Mouse (Mus musculus): Measurements from ENCODE around the gene Tlr8.
"Not testable (repeated sequence)": the region's sequence is repeated elsewhere in the genome, so short reads cannot be mapped to it uniquely, and the experiment has no call there.

The Tlr8 gene

DNA sequence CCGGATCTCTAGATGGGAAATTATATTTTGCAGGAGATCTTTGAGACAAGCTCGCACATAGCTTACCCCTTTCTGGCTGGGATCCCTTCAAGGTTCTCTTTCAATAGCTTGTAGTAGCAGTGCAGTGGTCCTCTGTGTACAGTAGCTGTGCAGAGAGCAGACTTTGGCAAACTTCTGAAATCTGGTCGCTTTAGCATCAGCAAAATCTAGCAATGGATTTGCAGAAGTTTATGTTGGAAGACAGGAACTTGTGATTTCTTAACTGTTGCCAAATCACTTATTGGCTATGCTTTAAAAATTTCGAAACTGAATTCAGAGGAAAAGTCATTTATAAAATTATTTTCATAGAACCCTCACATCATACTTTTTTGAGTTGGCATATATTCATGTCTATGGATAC, at the start of gene Tlr8:
Gene Tlr8 (minus strand): TSS at position 244 of the 400 bp plus-strand sequence.
- no peak for DNase-seq

DNA sequence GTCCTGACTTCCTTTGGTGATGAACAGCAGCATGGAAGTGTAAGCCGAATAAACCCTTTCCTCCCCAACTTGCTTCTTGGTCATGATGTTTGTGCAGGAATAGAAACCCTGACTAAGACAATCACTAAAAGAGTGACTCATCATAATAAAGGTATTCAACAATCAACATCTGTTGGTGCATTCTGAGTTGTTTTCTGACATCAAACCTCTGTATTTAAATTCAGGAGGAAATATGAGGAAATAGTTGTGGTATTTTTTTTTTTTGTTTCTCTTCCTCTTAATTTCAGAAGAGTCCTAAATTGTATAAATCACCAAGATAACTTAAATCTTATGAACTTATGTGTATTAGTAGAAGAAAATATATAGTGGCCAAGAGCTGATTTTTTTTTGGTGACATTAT, 37.9 kb upstream of the Tlr8 start:
- not testable (repeated sequence) for DNase-seq

DNA sequence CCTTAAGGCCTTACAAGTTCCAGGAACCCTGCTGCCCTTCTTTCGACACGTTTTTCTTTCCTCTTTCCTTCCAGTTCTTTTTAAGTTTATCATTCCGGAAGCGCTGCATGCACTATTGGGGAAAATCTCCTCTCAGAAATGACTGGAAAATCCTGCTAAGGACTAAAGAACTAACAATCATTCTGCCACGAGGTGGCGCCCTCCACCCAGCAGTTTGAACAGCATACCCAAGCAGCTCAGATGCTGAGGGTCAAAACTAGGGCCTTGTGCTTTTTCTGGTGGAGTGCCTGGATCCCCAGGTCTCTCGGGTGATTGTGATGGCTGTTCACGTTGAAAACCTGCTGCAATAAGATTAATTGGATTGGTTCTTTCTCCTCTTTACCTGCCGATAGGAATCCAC, 12.8 kb upstream of the Tlr8 start:
- DNase-seq = peak; percentile 12 to 14

DNA sequence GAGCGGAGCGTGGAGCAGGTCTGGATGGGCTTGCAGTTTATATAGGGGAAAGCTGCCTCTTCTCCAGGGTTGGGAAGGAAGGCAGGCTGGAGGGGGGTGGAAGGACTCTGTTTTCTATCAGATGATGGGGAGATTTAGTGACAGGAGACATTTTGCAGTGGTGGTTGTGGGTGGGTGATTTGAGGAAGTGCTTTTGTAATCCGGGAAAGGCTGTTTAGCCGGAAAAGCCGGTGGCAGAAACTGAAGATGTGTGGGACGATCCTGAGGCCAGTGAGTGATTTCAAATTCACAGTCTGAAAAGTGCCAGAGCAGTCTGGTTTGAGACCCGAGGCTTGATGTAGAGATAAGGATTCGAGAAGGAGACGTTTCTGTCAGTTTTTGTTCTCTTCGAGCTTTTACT, 12.4 kb upstream of the Tlr8 start:
- no peak for DNase-seq

DNA sequence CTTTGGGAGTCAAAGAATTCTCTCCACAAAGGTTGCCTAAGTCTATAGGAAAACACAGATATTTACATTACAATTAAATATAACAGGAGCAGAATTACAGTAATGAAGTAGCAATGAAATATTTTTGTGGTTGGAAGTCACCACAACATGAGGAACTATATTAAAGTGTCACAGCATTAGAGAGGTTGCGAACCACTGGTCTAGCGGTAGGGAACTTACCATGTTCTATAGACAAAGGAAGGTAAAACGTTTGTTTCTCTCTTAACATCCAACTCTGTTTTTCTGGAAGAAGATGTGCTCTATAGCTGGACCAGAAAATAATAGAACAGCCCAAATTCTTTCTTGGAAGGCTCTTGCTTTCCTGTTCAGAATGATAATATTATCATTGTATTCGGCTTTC, 599 bp downstream of the Tlr8 start:
- no peak for DNase-seq

DNA sequence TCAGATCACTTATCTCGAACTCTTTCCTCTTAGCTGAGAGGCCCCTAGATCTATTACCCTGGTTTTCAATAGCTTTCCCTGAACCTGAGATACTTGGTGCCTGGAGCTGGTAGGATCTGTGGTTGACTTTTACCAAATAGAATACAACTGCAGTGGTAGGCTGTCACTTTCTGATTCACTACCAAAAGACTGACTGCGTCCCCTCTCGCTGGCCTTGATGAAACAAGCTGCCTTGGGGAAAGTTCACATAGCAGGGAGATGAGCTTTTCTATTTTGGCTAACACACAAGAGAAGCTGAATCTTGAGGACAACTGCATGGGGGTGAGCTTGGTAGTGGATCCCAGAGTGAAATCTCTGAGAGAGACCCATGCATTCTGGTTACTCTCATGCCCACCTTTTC, 22.4 kb downstream of the Tlr8 start:
- no peak for DNase-seq

DNA sequence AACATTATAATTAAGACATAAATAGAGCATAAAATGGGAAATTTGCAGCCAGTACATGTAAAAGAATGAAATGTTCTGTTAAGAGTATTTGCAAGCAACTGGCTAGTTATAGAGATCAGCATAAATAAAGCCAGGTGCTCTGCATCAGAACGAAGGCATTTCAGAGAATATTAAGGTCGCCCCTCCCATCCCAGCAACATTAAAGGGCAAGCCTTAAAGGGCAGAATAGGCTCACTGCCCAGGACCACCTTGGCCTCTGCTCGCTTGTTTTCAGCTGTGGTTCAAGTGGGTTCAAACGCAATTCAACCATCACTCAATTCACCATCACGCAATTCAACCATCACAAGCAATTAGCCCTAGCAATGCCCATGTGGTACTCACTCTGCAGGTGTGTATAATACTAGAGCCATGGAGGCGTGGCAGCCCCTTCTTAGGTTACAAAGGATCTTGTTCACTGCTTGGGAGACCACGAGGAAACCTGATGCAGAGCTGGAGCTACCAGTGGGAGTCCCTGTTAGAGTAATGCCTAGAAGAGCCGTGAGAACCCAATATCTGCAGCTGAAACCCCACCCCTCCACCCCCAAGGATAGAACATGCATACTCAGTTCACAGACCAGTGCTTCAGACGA, 24.7 kb downstream of the Tlr8 start:
- DNase-seq = no peak

DNA sequence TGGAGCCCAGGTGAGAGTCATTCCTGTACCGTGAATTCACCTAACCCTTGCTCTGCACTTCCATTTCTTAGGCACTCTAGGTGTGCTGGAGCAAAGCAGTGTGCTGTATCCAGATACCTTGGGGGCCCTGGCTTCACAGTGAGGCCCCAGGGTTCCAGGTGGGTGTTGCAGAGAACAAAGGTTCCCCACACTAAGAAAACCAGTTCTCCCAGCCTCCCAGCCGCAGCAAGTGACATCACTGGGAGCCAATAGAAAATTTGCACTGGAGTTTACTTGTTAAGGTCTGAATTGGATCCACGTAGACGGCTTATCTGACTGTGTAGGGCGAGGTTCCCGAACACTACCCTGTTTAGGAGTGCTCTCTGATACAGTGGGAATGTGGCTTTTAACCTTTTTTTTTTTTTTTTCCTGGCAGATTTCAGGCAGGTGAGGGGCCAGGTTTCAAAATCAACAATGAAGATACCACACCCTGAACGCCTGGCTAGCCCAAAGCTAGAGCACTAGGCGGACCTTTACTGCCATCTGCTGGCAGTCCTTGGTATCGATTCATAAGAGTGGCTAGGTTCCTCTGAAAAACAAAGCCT, 30.9 kb downstream of the Tlr8 start:
- DNase-seq = peak in 1 of 2 experiments; percentile 40

DNA sequence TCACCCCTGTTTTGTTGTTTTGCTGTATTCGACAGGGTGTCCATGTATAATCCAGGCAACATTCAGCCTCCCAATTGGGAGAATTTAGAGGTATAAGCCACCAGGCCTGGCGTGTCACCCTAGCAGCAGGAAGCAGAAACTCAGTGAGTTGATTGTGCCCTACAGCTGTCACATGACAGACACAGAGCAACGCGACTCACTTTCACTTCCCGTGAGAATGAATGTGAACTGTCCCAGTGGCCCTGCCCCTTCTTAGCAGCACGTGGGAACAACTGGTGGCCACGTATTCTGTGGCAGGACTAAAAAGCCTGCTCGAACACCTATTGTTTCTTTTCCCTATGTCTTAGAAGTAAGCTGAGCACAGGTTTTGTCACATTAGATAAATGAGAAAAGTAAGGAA, 33.0 kb downstream of the Tlr8 start:
- DNase-seq = peak; percentile 22 to 32

DNA sequence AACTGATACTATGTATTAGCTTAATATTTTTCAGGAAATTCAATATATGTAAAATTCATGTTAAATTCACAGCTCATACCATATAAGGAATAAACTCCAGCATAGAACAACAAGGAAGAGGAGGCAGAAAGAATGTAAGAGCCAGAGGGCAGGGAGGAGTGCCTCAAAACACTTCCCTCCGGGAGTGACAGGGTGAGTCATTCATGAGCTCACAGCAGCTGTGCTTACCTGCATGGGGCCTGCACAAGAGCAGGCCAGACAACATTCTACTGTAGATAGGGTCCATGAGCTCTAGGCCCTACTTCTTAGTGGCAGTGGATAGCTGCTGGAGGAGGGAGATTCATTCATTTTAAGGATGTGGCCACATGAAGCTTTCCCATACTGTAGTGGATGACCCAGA, 34.3 kb downstream of the Tlr8 start:
- DNase-seq = no peak

DNA sequence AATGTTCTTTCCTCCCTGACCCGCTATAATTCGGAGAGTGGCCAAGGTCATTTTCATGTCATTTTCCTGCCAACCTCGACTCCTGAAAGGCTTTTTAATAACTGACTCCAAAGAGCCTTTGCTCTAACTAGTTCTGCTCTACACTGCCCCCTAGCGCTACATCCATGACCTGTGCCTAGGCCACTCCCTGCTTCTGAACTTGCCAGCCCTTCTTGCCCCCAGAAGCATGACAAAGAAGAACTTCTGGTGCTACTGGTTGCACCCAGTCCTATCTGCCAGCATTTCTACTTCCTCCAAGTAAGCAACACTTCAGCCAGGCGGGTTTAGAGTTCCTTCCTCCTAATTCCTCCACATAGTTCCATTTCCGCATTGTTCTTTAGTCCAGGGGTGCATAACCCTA, 34.9 kb downstream of the Tlr8 start:
- DNase-seq = peak; percentile 31 to 63

DNA sequence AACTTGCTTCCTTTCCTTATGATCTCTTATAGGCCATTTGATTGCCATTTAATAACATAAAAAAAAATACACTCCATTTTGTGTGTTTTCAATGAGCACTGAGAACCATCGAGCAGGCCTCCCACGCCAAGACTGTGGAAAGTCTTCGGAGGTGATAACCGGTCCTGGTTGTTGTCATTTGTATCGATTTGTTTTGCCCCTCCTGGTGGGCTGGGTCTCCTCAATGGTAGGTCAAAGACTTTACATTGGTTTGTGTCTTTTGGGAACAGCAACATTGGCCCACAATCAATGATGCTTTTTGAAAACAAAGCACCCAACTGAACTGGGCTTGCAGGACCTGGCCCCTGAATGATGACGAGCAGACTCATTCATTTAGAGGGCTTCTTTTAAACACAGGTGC, 36.4 kb downstream of the Tlr8 start:
- DNase-seq = no peak

DNA sequence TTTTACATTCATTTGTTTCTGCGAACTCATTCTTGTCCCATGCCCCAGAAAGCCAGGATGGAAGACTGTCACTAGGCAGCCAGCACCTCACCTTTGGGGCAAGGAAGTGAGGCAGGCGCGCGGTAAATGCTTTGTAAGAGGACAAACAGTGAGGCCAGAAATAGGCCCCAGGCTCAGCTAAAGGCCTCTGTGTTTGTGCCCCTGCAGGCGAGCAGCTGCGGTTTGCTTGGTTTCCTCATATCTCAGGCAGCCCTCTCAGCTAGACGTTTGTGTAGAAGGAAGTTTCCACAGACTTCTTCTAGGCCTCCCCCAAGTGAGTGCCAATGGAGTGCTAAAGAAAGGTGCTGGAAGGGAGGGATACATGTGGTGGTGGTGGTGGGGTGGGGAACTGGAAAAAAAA, 37.0 kb downstream of the Tlr8 start:
- DNase-seq = peak; percentile 50 to 71

DNA sequence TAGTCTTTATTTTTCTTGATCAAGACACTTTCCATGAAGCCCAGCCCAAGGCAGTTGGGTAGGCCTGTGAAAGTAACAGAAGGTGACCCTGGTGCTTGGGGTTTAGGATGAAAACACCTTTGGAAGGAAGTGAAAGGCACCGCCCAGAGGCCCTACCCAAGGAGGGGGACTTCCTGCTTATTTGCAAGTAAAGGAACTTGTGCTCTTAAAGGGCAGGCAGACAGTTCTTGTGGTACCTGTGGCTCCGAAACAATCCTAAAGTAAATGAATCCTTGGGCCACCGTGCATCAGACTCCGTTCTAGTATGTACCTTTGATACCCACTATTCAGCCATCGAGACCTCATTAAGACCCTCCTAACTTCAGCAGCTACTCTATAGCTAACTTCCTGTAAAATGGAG, 37.6 kb downstream of the Tlr8 start:
- DNase-seq = peak; percentile 36 to 58

DNA sequence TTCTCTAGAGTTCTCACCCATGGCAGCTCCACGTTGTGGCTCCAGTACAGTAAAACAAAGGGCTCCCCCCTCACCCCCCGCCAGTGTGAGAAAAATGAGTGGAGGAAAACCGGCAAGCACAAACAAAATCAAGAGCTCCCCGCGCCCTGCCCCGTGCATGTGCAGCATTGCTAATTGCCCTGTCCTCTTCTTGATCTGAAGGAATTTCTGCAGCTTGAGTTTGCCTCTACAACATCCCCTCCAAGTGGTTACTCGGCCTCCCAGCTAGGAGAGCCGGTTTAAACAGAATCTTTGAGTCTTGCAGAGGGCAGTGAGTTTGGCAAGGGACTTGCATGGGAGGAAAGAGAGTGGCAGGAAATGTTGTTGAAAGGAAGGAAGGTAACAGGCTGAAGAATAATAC, 51.4 kb downstream of the Tlr8 start:
- peak in 1 of 2 experiments; percentile 25 for DNase-seq

DNA sequence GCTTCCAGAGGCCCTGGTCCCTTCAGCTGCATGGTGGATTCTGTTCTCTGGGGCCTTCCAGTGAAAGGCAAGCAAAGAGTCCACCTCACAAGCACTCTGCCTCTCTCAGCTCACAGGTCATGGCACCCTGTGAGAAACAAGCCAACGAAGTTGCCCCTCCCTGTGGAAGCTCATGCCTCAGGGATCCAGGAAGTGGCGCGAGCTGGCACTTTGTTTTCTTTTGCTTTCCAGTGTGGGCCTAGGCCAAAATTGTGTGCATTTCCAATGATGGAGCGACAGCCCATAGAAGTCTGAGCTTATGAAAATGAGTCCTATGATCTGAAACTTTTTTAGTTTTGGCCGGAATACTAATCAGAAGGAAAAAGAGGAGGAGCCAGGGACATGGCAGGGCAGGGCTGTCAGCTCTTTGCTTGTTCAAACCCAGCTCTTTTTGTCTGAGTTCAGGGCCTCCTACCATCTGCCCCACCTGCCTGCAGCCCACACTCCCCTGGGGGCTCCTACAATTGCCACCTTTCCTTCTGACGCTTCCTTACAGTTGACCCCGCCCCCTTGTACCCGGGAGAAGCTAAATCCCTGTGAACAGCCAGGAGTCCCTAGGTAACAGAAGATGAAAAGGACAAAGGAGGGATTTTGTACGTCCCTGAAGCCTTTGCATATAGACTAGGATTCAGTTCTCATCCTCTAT, 52.1 kb downstream of the Tlr8 start:
- DNase-seq = peak in 1 of 2 experiments; percentile 33

DNA sequence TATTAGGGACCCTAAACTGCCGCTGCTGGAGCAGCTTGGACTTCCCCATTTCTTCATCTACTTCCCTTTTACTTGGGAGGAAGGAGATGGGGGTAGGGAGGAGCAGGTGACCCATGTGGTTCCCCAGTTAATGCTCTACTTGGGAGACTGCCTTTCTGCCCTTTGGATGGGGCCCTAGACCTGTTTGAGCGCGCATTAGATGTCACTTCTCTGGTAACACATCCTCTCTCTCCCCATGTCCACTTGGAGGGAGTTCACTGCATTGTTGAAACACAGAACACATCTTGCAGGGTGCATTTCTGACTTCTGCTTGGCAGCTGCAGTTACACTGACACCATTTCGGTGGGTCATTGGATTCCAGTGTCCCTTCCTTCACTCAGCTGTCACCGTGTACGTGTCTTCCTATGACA, 53.8 kb downstream of the Tlr8 start:
- DNase-seq = no peak

DNA sequence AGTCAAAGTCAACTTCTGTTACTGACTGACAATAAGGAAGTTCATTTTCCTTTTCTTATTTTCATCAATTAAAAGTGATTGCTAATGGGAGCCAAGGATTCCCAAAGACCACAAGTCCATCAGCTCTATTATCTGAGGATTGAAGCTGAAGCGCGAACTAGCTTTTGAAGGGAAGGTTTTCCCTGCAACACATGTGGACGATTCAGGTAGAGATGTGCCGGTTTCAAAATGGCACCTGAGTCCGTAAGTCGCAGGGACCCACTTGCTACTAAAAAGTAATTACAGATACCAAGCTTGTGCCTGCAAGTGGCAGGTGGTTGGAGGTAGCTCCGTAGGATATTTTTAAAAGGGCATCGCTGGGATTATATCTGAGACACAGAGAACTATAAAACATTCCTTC, 54.3 kb downstream of the Tlr8 start:
- DNase-seq = no peak

DNA sequence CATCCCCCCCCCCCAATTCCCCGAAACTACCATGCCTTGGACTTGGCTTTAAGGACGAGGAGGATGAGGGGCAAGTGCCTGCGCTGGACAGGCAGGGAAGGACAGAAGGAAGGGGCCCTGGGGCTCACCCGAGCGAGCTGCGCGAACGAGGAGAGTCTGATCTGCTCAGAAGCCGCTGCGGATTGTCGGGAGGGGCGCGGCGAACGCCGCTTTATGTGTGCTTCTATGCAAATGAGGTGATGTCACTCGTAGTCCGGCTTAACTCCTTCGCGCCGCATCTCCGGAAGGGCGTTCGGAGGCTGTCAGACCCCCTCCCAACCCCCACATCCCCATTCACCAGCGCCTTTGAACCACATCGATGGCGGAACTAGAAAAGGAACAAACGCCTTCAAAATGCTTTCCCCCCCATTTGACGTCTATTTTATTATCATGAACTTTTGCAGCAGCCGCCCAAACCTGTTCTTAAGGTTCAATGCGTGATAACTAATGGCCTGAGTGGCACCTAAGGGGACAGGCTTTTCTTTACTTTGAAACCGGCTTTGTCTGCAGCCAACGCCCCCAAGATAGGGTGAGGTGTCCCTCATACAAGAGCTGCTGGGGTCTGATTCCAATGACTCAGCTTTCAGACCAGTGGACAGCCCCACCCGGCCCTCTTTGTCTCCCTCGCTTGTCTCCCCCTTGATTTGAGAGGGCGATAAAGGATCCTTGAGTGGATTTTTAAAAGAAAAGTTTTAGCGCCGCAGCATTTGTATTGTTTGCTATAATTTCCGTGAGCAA, 55.0 kb downstream of the Tlr8 start, which contains the start of gene Tmsb4x:
Gene Tmsb4x (minus strand): TSS at position 338 of the 777 bp plus-strand sequence.
- peak; percentile 77 to 84 for DNase-seq

DNA sequence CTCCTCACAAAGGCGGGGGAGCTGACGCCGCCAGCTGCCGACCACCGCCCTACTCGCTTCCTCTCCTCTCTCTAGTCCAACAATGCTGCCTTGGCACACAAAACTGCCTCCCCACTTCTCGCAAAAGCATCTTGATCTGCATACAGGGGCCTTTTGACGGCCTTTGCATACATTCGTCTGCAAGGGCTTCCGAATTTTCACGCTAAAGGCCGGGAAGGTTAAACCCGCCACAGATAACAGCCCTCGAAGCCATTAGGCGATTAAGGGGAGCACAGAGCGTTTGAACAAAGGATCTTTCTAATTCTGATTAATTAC, 55.7 kb downstream of the Tlr8 start:
- peak; percentile 34 to 45 for DNase-seq

DNA sequence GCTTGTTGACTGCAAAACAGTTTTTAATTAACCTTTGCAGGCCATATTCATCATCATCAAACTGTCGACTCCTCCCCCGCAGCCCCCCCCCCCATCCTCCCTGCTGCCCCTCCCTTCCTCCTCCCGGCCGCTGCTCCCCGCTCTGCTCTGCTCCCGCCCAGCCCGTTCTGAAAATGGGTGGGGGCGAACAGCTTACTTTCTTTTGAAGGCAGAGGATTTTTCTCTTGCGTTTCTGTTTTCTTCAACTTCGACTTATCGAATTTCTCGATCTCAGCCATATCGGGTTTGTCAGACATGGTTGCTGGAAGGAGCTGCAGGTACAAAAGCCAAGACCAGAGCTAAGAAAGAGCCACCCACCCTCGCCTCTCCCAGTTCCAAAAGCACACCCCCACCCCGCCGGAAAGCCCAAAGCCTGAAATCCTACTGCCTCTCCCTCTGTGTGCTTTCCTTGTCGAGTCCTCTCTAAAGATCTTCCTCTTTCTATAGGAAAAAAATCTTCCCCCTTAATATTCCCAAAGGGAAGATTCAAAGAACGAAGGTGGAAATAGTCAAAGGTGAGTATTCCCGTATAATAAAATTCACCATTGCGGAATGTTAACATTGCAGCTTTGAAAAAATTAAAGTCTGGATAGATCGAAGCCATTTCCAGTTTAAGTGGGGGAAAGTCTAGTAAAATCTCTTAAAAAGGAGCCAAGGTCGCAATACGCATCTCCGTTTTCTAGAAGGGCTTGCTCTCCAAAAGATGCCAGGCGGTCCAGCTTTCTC, 56.2 kb downstream of the Tlr8 start:
- peak in 1 of 2 experiments; percentile 37 for DNase-seq

DNA sequence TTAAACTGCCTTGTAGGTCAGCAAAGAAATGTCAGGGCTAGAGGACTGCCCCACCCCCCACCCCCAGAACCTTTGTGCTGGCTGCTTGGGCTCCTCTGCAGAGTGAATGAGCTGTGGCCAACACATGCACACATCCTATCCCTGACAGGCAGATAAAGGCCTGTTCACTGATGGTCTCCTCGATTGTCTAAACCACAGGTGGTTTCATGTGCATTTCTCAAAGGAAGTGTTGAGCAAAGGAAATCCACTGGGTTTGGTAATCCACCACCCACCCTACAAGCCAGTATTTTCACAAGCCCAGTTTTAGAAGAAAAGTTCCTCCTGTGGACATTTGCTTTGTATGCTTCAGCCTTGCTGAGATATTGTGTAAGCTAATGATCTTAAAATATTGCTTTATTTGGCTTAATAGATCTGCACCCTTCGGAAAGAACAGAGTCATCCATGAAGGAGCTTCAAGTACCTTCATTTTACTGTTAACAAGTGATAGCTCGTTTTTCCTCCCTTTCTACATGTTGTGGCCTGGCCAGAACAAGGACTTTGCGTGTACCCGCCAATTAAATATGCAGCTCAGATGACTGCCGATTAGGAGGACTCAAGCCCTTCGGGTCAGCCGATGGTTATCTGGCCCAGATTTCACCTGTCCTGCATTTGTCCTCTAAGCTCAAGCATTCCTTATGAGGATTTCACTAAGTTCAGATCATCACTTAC, 58.2 kb downstream of the Tlr8 start:
- DNase-seq = no peak
